Mouse (Mus musculus) CH12.LX (cell line): ENCODE measurements around the gene Smok2b. TPM values are rescaled to one million over a fixed set of nuclear protein-coding genes. Genes with fewer than 3 reads are reported as not detected.

ENCODE experiments used
- DNase-seq: peaks from one replicate; pipeline ENCODE4 v3.0.0-alpha.2; 2013; ENCODE audit errors: extremely low read depth
- H3K27ac ChIP-seq: 2 replicates; pipeline ENCODE4 v1.5.1; 2012; ENCODE audit warnings: low read depth, mild to moderate bottlenecking, control low read depth, moderate library complexity; ENCODE audit not compliant: insufficient read depth
- H3K27me3 ChIP-seq: replicated peaks from 2 replicates; pipeline ENCODE3; 2012; ENCODE audit warnings: inconsistent platforms
- H3K36me3 ChIP-seq, 2 experiments: replicated peaks in 1 of 2; 2 replicates each; pipeline versions ENCODE3 to v1.6.1; 2012; ENCODE audit warnings: inconsistent platforms in 1 of 2, low read length in 1 of 2, mild to moderate bottlenecking in 1 of 2, mixed read lengths in 1 of 2, moderate library complexity in 1 of 2; ENCODE audit not compliant: control insufficient read depth in 1 of 2, insufficient read depth in 1 of 2
- H3K4me1 ChIP-seq, 2 experiments: 2 replicates each; pipeline ENCODE4 v1.6.1; 2012; ENCODE audit warnings: inconsistent platforms in 1 of 2, moderate library complexity in 1 of 2; ENCODE audit not compliant: insufficient read depth in 2 of 2, control insufficient read depth in 1 of 2
- H3K4me2 ChIP-seq: 2 replicates; pipeline ENCODE4 v1.6.1; 2012; ENCODE audit warnings: low read depth, mild to moderate bottlenecking, control low read depth; ENCODE audit not compliant: poor library complexity, insufficient read depth, severe bottlenecking
- H3K4me3 ChIP-seq, 3 experiments: fragments of 150-350 bp in 1 of 3; sonication (generic) in 1 of 3; replicated peaks in 1 of 3; 2 replicates each; pipeline versions ENCODE3 to v1.5.1; 2011 to 2012; ENCODE audit warnings: low read depth in 2 of 3, low read length in 2 of 3, mild to moderate bottlenecking in 2 of 3, moderate library complexity in 2 of 3, control low read depth in 1 of 3, improper control_type of control experiment in 1 of 3, inconsistent platforms in 1 of 3, mixed read lengths in 1 of 3; ENCODE audit not compliant: poor library complexity in 1 of 3
- H3K79me2 ChIP-seq: replicated peaks from 2 replicates; pipeline ENCODE4 v1.6.1; 2012; ENCODE audit warnings: mild to moderate bottlenecking, moderate library complexity; ENCODE audit not compliant: control insufficient read depth, poor library complexity, insufficient read depth, severe bottlenecking; ENCODE audit errors: extremely low read depth
- H3K9ac ChIP-seq: 2 replicates; pipeline ENCODE4 v1.6.1; 2012; ENCODE audit warnings: low read depth, mild to moderate bottlenecking, control low read depth, moderate library complexity; ENCODE audit not compliant: insufficient read depth
- H3K9me3 ChIP-seq: replicated peaks from 2 replicates; pipeline ENCODE3; 2012; ENCODE audit warnings: low read length, inconsistent platforms, mixed read lengths
- BHLHE40 ChIP-seq: IDR thresholded peaks from 2 replicates; pipeline ENCODE4 v1.6.1; 2011; ENCODE audit warnings: mild to moderate bottlenecking, low read depth, low read length, improper control_type of control experiment
- CHD2 ChIP-seq: IDR thresholded peaks from 2 replicates; pipeline ENCODE4 v1.6.1; 2011; ENCODE audit warnings: low read length, improper control_type of control experiment
- CTCF ChIP-seq, 2 experiments: IDR thresholded peaks in 1 of 2; conservative IDR thresholded peaks in 1 of 2; 2 replicates each; pipeline ENCODE4 v1.5.1; 2011 to 2012; ENCODE audit warnings: low read depth in 2 of 2, low read length in 2 of 2, improper control_type of control experiment in 1 of 2, inconsistent platforms in 1 of 2, mild to moderate bottlenecking in 1 of 2, moderate library complexity in 1 of 2
- E2F4 ChIP-seq: IDR thresholded peaks from 2 replicates; pipeline ENCODE4 v1.6.1; 2011; ENCODE audit warnings: low read depth, low read length, improper control_type of control experiment; ENCODE audit not compliant: insufficient replicate concordance
- ETS1 ChIP-seq: conservative IDR thresholded peaks from 2 replicates; pipeline ENCODE4 v1.6.1; 2012; ENCODE audit warnings: low read depth, mild to moderate bottlenecking, inconsistent platforms, low read length, improper control_type of control experiment, moderate library complexity
- GABPA ChIP-seq: IDR thresholded peaks from 2 replicates; pipeline ENCODE4 v1.6.1; 2012; ENCODE audit warnings: low read depth, low read length, improper control_type of control experiment, inconsistent platforms; ENCODE audit not compliant: insufficient replicate concordance
- IRF4 ChIP-seq: IDR thresholded peaks from 2 replicates; pipeline ENCODE4 v1.6.1; 2014; ENCODE audit warnings: low read depth, mild to moderate bottlenecking, inconsistent platforms, low read length, improper control_type of control experiment
- JUN ChIP-seq: IDR thresholded peaks from 2 replicates; pipeline ENCODE4 v1.6.1; 2011; ENCODE audit warnings: low read depth, mild to moderate bottlenecking, low read length, improper control_type of control experiment, moderate library complexity; ENCODE audit not compliant: insufficient read depth
- JUND ChIP-seq: conservative IDR thresholded peaks from 2 replicates; pipeline ENCODE4 v1.6.1; 2011; ENCODE audit warnings: low read depth, low read length, improper control_type of control experiment
- MAZ ChIP-seq: IDR thresholded peaks from 2 replicates; pipeline ENCODE4 v1.6.1; 2012; ENCODE audit warnings: low read depth, mild to moderate bottlenecking, inconsistent platforms, low read length, improper control_type of control experiment, moderate library complexity
- MEF2A ChIP-seq: IDR thresholded peaks from 2 replicates; pipeline ENCODE4 v1.6.1; 2014; ENCODE audit warnings: low read depth, mild to moderate bottlenecking, inconsistent platforms, low read length, improper control_type of control experiment, borderline replicate concordance
- MXI1 ChIP-seq: IDR thresholded peaks from 2 replicates; pipeline ENCODE4 v1.6.1; 2011; ENCODE audit warnings: mild to moderate bottlenecking, low read depth, low read length, improper control_type of control experiment
- NRF1 ChIP-seq: IDR thresholded peaks from 2 replicates; pipeline ENCODE4 v1.6.1; 2014; ENCODE audit warnings: low read depth, mild to moderate bottlenecking, inconsistent platforms, low read length, improper control_type of control experiment, moderate library complexity
- PAX5 ChIP-seq: IDR thresholded peaks from 2 replicates; pipeline ENCODE4 v1.6.1; 2012; ENCODE audit warnings: low read length, inconsistent platforms, mixed read lengths
- POLR2A ChIP-seq: IDR thresholded peaks from 2 replicates; pipeline ENCODE4 v1.6.1; 2011; ENCODE audit warnings: low read depth, mild to moderate bottlenecking, improper control_type of control experiment, low read length
- SIN3A ChIP-seq: IDR thresholded peaks from 2 replicates; pipeline ENCODE4 v1.6.1; 2012; ENCODE audit warnings: low read length, improper control_type of control experiment, inconsistent platforms
- TCF12 ChIP-seq: IDR thresholded peaks from 2 replicates; pipeline ENCODE4 v1.6.1; 2014; ENCODE audit warnings: low read depth, mild to moderate bottlenecking, inconsistent platforms, low read length, improper control_type of control experiment
- UBTF ChIP-seq: IDR thresholded peaks from 2 replicates; pipeline ENCODE4 v1.6.1; 2012; ENCODE audit warnings: low read depth, mild to moderate bottlenecking, inconsistent platforms, low read length, improper control_type of control experiment, moderate library complexity
- ZC3H11A ChIP-seq: IDR thresholded peaks from 2 replicates; pipeline ENCODE4 v1.6.1; 2012; ENCODE audit warnings: low read depth, mild to moderate bottlenecking, inconsistent platforms, low read length, improper control_type of control experiment
- dilution Hi-C: fragments of 300-500 bp; cut with MboI; formaldehyde crosslinking; loops from 2 replicates; pipeline ENCODE4 v1.14.3; 2020; ENCODE audit warnings: low sequenced_read_pairs; ENCODE audit not compliant: extremely low pct_unique_long_range_greater_than_20kb, extremely low pct_ligation_motif_present
- in situ Hi-C: fragments of 300-500 bp; cut with MboI; formaldehyde crosslinking; loops from 3 replicates; pipeline ENCODE4 v1.14.3; 2019; ENCODE audit warnings: low sequenced_read_pairs, low pct_ligation_motif_present, low pct_unique_long_range_greater_than_20kb, mixed read lengths
- polyA plus RNA-seq: library from polyadenylated mRNA; unstranded; fragments of >175 nt; gene quantifications from 2 replicates; pipeline ENCODE4 v1.2.1, GENCODE M21; 2012; ENCODE audit warnings: low read depth; ENCODE audit not compliant: insufficient read length
- total RNA-seq, 2 experiments: library from RNA; depleted of rRNA; stranded (reverse); fragments of 300-350 nt in 1 of 2; fragments of >200 nt in 1 of 2; gene quantifications; 2 replicates each; pipeline ENCODE4 v1.2.3; 2012 to 2014

Gene Smok2b
- total and polyA plus RNA-seq, 3 experiments = not detected

- TF ChIP-seq JUND (no peak), CHD2 (no peak), BHLHE40 (no peak), PAX5 (no peak), IRF4 (no peak), MXI1 (no peak), GABPA (no peak), E2F4 (no peak), SIN3A (no peak), ETS1 (no peak), ZC3H11A (no peak), JUN (no peak), POLR2A (no peak), UBTF (no peak), MAZ (no peak), NRF1 (no peak)
- TF ChIP-seq, all 38 proteins: peak for 0
- peaks cover 47% of the 10 kb centered on the region for H3K9me3 ChIP-seq
- H3K27me3 ChIP-seq = no peaks in the 10 kb centered on the region
- DNase-seq = no peak
- no peaks in the 10 kb centered on the region for H3K36me3 ChIP-seq
- dilution Hi-C loops (no loop called here), in situ Hi-C loops (no loop called here)
- no peaks in the 10 kb centered on the region for H3K4me1 ChIP-seq
- H3K27ac ChIP-seq = no peak overlapping the region
- H3K79me2 ChIP-seq = no peaks in the 10 kb centered on the region
- H3K4me3 ChIP-seq = no peak overlapping the region
- H3K4me2 ChIP-seq = no peak overlapping the region
- H3K9ac ChIP-seq = no peak overlapping the region
Measured at GRCm38 (mm10) chr17:13212136-13212850, 17.8 kb upstream of the Smok2b start.

GRCm38 (mm10) chr17:13214169-13214568 lies 15.9 kb upstream of the Smok2b start:
- no peak overlapping the region for H3K9ac ChIP-seq
- H3K4me2 ChIP-seq = no peak overlapping the region
- no peak for TF ChIP-seq UBTF
- no peak for TF ChIP-seq TCF12
- no peak for TF ChIP-seq MEF2A
- TF ChIP-seq CTCF (conservative IDR thresholded peaks at IDR 0.05 in 1 of 2, IDR thresholded peaks at IDR 0.05 in 1 of 2; ENCODE audit: low read depth in 2 of 2, low read length in 2 of 2) = no peak
- H3K36me3 ChIP-seq = no peaks in the 10 kb centered on the region
- no peaks in the 10 kb centered on the region for H3K4me1 ChIP-seq
- in situ Hi-C loops = no loop called here
- DNase-seq = no peak
- no peak overlapping the region for H3K4me3 ChIP-seq
- peaks cover 54% of the 10 kb centered on the region for H3K9me3 ChIP-seq
- H3K79me2 ChIP-seq = no peaks in the 10 kb centered on the region
- no peak overlapping the region for H3K27ac ChIP-seq
- dilution Hi-C loops = no loop called here
- no peaks in the 10 kb centered on the region for H3K27me3 ChIP-seq
